20 mouse cellular contexts compared by ENCODE assay signal in the genomic region with DNA sequence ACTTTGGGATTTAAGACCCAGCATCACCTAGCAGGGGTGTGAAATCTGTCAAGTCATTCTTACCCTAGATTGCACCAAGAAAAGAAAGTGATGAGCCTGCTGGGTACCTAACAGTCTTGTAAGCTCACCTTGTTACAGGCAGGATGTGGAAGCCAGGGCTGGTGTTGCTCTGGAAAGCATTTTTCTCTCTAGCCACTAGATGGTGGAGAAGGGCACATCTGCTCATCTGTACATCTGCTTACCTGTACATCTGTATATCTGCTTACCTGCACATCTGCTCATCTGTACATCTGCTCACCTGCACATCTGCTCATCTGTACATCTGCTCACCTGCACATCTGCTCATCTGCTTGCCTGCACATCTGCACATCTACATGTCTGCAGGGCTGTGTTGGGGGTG.
A peak's percentile ranks its signal among the peaks of the same experiment; 100 is the strongest.
DNase-seq lines count a peak whose midpoint lies in the region; TF ChIP-seq lines count a peak whose summit lies in the region.
"Had no signal": no experiment of that assay in that cellular context is flagged by ENCODE, and none has a peak within 500 bp of the region (broad histone marks: within the 10 kb centered on the region; RNA-seq: fewer than 3 reads in every experiment).

No protein-coding gene starts in this region.

- no peak overlapping the region for H3K27ac ChIP-seq in gastrocnemius, adult 2 months
- H3K27ac ChIP-seq in layer of hippocampus, adult 2 months = no peak overlapping the region
- H3K27ac ChIP-seq: embryonic facial prominence, embryonic 15.5 days; forebrain, embryonic 10.5 days; kidney, embryonic 15.5 days; limb, embryonic 15.5 days; lung, embryonic 15.5 days; neural tube, embryonic 12.5 days had no signal

- no peak for DNase-seq in gastrocnemius, adult 2 months
- DNase-seq in gastrocnemius, postnatal 25 days = no peak
- DNase-seq in layer of hippocampus, adult 2 months (ENCODE audit: low spot score in 2 of 2) = no peak
- DNase-seq in layer of hippocampus, adult 9-11 months = no peak
- peak; percentile 28 for DNase-seq in thymus, postnatal 0 days (ENCODE audit: low spot score)
- DNase-seq in thymus, postnatal 14 days = no peak
- DNase-seq in ovary, postnatal 14 days (ENCODE audit: low spot score) = no peak
- DNase-seq in left cerebral cortex, postnatal 25 days (ENCODE audit: low spot score in 2 of 2) = no peak
- DNase-seq: adrenal gland, adult 8-10 months; cerebellum, postnatal 10 days; embryo, embryonic 11 days; gastrocnemius, postnatal 36 days; right cerebral cortex, postnatal 25 days had no signal

- H3K4me3 ChIP-seq in gastrocnemius, adult 2 months = no peak overlapping the region
- no peak overlapping the region for H3K4me3 ChIP-seq in layer of hippocampus, adult 2 months
- H3K4me3 ChIP-seq: embryonic facial prominence, embryonic 15.5 days; forebrain, embryonic 10.5 days; heart, embryonic 12.5 days; kidney, embryonic 15.5 days; limb, embryonic 15.5 days; lung, embryonic 15.5 days; neural tube, embryonic 12.5 days had no signal

- peak; percentile 18; the same call in 1 of the 2 replicates for TF ChIP-seq CTCF in gastrocnemius, adult 2 months (IDR thresholded peaks at IDR 0.05)
- TF ChIP-seq CTCF in layer of hippocampus, adult 2 months (conservative IDR thresholded peaks at IDR 0.05) = peak; percentile 47

- intact Hi-C loops in gastrocnemius, adult 2 months (cut with DNase I) = loop anchor here (2.0 kb wide), 1 partner anchor 103 kb away; the partner anchor contains the start of gene Spata13
- intact Hi-C loops in left cerebral cortex, postnatal 25 days (cut with DNase I) = no loop called here
